Mouse (Mus musculus): ENCODE results near the gene Bmpr1b.

Bmpr1b gene

GRCm38 (mm10) chr3:141905903-141906623, 263.2 kb downstream of the Bmpr1b start:
- DNase-seq (ENCODE audit: low read depth, low spot score): no peak

DNA sequence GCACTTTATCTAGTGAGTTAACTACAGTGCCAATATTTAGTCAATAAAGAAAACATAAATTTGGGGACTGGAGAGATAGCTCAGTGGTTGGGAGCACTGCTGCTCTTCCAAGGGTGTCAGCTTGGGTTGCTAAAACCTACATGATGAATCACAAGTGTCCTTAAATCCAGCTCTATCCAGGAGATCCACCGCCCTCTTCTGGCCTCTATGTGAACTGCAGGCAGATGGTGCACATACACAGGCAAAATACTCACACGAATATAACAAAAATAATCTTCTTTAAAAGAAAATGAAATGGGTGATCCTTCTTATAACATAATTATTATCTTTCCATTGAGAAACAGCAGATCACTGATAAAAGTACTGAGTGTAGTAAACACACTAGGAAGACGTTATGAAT, 268.9 kb downstream of the Bmpr1b start:
- no peak for DNase-seq (ENCODE audit: low read depth, low spot score)

DNA sequence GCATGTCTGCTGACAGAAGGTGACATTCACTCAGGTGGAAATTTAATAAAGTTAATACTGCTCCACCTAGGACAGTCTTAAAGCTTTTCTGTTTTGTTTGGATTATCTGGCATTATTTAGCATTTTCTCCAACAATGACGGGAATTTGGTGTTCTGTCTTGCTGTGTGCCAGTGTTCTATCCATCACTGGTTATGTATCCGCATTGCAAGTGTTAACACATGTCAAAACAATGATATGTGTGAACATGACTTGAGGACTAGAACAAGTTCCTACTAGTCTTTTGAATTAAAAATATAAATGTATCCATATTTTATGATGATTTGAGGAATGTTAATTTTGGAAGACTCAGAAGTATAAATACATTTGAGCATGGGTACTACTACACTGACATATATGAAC, 269.7 kb downstream of the Bmpr1b start:
- DNase-seq (ENCODE audit: low read depth, low spot score): no peak

- no peak for DNase-seq (ENCODE audit: low read depth, low spot score)
These were observed 271.5 kb downstream of the Bmpr1b start for GRCm38 (mm10) chr3:141897698-141898097.

- DNase-seq (ENCODE audit: low read depth, low spot score): no peak
These were observed 272.2 kb downstream of the Bmpr1b start for GRCm38 (mm10) chr3:141896870-141897554.

GRCm38 (mm10) chr3:141895096-141895495, 274.1 kb downstream of the Bmpr1b start:
- no peak for DNase-seq (ENCODE audit: low read depth, low spot score)

GRCm38 (mm10) chr3:141890668-141891067, 278.6 kb downstream of the Bmpr1b start:
- DNase-seq (ENCODE audit: low read depth, low spot score): no peak

DNA sequence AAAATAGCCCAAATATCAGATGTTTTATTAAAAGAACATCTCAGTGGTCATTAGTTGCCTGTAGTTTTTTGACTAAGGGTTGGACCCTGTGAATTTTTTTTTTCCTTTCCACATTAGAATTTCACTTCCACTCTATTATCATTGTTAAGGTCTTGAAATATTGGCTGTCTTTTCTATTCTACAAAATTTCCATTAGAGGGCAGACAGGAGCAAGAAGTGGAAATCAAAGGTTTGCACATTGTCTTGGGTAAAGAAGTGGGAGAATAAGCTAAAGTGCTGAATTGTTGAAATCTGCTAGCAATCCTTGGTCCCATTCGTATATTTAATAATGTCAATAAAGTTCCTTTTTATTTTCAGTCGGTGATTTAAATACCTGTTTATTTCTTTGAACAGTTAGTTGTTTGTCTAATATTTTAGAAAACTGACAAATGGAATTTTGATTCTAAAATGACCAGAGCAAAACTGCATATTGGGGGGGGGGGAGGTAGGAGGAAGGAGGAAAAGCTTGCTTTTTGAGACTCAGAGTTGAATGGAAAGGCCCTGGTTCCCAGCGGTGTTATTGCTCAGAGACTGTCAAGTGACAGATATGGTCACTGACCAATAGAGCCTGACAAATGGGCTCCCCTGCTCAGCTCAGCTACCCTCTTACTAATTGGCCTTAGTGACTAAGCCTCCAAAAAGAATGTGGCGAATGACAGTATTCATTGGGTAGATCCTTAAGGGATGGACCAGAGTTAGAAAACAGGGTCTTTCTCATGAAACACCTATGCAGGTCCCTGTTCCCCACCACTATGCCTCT, 281.6 kb downstream of the Bmpr1b start:
- peak; percentile 46 for DNase-seq (ENCODE audit: low read depth, low spot score)

DNA sequence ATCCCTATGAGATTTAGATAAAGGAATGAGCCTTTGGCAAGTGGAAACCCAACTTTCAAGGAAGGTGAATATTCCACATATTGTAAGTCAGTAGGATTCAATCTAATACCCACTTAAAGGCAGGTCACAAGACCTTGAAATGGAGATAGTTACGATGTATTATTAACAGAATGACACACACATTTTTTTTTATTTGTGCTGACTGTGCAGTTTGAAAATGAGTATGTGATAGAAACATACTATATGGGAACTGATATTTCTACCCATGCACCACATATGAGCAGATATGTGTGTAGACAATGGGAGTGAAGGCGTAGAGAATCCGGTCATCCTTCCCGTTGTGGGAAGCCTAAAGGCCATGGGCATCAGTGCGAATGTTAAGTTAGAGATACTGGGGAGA, 285.0 kb downstream of the Bmpr1b start:
- DNase-seq (ENCODE audit: low read depth, low spot score): no peak

- DNase-seq (ENCODE audit: low read depth, low spot score): no peak
These were observed 286.7 kb downstream of the Bmpr1b start for GRCm38 (mm10) chr3:141882496-141882895.

DNA sequence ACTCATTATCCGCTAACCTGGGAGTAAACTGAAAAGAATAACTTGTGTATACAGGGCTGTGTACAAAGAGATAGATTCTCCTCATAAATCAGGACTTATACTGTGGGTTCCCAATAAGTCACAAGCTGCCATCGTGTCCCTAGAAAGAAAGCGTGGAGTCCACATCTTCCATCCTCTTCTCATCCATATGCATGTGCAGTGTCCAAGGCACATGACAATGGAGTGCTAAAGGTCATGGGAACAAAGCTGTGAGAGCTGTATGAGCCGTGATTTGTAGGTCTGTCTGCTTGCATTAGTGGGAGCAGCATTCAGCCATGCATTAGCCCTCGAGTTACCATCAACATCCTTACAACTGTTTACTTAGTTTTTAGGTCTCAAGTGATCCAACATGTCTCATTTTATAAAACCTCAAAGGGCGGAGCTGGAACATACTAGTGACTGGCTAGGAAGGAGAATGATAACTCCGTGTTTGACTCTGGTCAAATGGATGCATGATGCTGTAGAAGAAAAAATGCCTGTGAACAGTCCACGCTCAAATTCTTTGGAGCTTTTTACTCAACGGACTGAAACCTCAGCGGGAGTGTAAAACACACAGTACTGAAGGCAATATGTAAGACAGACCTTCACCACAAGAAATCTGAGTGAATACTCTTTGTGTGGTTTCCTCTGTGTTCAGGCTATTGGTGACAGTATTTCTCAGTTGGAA, 296.7 kb downstream of the Bmpr1b start:
- no peak for DNase-seq (ENCODE audit: low read depth, low spot score)

- no peak for DNase-seq (ENCODE audit: low read depth, low spot score)
These were observed 297.4 kb downstream of the Bmpr1b start for GRCm38 (mm10) chr3:141871805-141872204.

- peak; percentile 34 for DNase-seq (ENCODE audit: low read depth, low spot score)
These were observed 306.3 kb downstream of the Bmpr1b start for GRCm38 (mm10) chr3:141862816-141863461.

DNA sequence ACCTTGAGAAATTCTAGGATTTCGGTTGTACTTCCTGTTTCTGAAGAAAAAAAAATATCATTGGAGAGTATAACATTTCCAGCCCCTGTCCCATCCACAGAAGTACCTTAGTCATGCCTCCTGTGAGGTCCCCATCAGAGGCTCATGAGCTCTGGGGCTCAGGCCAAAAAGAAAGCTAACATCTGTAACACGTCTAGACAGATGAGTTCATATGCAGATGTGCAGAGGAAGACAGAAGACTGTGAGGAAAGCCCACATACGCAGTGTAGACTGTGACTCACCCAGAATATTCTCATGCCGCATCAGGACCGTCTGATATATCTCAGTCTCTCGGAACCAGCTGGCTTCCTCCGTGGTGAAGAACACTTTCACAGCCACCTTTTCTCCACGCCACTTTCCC, 312.1 kb downstream of the Bmpr1b start:
- DNase-seq (ENCODE audit: low read depth, low spot score): no peak

GRCm38 (mm10) chr3:141854339-141854738, 314.9 kb downstream of the Bmpr1b start:
- DNase-seq (ENCODE audit: low read depth, low spot score): no peak

DNA sequence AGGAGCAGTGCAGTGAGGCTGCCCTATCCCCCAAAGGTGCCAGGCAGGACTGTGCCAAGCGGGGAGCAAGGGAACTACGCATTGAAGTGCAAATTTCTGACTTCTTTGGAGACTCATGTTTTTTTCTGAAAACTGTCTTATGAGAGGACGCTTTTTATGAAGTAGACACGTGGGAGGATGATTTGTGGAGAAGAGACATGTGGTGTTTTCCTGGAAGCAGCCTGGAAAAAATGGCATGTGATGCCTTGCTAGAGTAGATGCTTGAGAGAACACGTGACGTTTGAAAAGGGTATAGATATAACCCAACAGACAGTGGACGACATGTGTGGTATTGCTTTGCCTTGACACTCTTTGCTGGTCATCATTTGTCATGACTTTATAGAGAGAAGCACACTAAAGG, 319.1 kb downstream of the Bmpr1b start:
- DNase-seq (ENCODE audit: low read depth, low spot score): peak; percentile 34

- DNase-seq (ENCODE audit: low read depth, low spot score): no peak
These were observed 320.0 kb downstream of the Bmpr1b start for GRCm38 (mm10) chr3:141849206-141849605.

DNA sequence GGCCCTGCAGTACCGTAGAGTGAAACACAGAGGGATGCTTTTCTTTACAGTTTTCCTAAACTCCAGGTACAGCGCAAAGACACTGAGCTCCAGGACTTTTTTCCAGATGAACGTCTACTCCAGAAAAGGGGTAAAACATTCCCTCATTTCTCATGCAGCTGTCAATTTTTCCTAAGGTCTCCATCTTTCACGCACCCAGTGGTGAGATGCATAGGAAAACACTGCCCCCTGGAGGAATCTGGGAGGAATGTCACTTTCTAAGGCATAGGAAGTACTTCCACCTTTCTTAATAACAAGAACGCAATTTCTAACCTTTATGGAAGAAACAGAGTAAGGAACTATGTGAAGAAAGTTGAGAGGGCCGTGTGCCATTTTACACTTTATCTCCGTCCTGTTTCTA, 330.4 kb downstream of the Bmpr1b start:
- DNase-seq (ENCODE audit: low read depth, low spot score): no peak

- peak; percentile 58 for DNase-seq (ENCODE audit: low read depth, low spot score)
These were observed 338.1 kb downstream of the Bmpr1b start for GRCm38 (mm10) chr3:141831135-141831534.

- DNase-seq (ENCODE audit: low read depth, low spot score): no peak
These were observed 340.9 kb downstream of the Bmpr1b start for GRCm38 (mm10) chr3:141828301-141828700.

DNA sequence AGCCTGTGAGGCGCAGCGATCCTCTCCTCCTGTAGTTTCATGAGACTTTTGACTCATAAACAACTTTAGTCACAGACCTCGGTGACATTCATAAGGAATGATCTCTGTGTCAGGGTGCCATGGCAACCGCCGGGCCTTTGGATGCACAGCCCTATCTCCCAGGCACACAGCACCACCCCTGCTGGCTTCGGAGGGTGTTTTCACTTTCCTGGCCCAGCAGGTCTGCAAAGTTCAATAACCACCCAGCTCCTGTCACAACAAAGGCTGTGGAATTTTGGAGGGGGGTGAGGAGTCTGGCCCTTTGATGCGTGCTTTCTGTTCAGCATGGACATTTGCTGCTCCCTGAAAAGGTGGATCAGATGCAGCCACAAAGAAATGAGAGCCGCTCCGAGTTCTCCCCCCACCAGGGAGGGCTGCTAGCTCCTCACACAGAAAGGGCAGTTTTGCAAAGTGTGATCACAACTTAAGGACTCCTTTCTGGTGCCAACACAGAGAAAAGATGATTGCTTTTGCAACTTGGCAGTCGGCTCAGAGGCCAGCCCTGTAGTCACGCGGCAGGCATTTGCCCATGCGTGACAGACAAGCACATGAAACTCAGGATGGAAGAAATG, 349.8 kb downstream of the Bmpr1b start:
- peak; percentile 47 for DNase-seq (ENCODE audit: low read depth, low spot score)
